Mouse (Mus musculus) thymus, postnatal 25 days (tissue): ENCODE measurements around the gene Muc16.
A peak's percentile ranks its signal among the peaks of the same experiment; 100 is the strongest.

ENCODE experiments used
- DNase-seq: peaks from one replicate; pipeline ENCODE4 v3.0.0; 2022

Gene Muc16

DNA sequence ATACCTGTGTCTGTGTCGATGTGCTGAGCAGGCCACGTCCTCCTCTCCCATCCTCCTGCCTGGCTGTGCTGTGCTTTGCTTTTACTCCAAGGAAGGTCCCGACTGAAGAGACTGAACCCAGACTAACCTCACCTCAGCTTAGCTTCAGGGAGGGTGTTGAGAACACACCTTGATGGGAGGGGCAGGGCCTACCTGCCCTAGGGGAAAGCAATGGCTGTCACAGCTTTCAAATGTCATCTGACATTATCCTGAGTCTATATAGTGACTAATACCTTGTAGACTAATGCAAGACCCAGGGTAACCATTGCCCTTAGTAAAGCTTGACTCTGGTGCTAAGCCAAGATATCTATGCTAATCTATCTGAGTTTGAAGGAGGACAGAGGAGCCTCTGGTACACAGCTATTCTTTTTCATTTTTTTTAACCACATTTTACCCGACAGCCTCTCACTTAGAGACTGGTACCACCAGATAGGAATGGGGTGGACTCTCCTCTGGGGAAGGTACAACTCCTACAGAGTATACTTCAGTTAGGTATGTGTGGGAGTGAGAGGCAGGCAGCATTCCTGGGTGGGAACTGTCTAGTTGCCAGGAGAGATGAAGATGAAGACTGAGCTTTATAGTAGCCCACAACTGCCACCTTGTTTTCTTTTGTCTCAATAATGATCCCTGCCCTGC lies at the start of gene Muc16:
Muc16 (minus strand) TSS at position 51 of the 675 bp plus-strand sequence.
- no peak for DNase-seq

GRCm38 (mm10) chr9:18722712-18723099 lies 48.4 kb upstream of the Muc16 start:
- no peak for DNase-seq

GRCm38 (mm10) chr9:18721931-18722711 lies 47.8 kb upstream of the Muc16 start:
- no peak for DNase-seq

DNA sequence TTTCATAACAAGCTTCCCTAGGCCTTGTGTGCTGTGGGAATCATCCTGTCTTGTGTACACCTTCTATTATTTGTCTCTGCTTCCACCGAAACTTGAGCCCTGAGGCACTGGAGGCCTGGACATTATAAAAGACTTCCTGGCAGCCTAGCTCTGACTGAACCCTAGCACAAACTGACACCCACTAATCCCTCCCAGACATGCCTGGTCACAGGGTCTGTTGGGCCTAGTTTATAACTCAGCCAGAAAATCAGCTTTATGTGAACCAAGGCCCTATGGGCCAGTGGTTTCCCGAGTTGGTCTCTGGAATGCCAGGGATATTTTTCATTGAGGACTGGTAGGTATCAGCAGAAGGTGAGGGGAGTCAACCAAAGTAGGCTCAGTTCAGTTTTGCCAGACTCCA lies 46.7 kb upstream of the Muc16 start:
- no peak for DNase-seq

- no peak for DNase-seq
Observed at GRCm38 (mm10) chr9:18705628-18706027, 31.3 kb upstream of the Muc16 start.

DNA sequence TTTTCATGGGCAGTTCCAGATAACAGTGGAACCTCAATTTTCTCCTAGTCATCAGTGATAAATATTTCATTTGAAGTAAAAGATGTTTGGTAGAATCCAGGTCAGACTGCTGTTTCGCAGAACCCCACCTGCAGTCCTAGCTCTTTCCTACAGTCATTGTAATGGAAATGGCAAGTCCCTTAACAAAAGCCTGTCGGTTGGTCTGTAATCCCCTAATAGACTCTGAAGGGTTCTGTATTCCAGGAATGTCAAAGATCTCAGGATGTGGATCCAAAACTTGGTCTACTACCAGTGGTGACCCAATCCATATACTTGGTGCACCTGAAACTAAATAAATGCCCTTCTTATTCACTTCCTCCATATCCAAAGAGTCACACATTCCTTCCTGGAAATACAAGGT lies 76.0 kb downstream of the Muc16 start:
- DNase-seq = no peak

DNA sequence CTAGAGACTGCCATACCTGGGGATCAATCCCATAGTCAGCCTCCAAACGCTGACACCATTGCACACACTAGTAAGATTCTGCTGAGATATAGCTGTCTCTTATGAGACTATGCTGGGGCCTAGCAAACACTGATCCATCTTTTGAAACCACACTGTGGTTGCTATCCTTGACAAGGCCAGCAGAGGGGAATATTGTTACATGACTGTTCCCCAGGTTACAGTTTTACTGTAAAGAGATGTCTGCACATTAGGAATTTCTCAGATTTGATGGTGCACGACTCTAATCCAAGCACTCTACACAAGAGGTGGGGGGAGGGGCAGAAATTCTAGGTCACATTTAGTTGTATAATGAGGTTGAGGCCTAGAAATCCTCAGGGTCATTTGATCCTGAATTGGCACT lies 166.2 kb downstream of the Muc16 start:
- no peak for DNase-seq

DNA sequence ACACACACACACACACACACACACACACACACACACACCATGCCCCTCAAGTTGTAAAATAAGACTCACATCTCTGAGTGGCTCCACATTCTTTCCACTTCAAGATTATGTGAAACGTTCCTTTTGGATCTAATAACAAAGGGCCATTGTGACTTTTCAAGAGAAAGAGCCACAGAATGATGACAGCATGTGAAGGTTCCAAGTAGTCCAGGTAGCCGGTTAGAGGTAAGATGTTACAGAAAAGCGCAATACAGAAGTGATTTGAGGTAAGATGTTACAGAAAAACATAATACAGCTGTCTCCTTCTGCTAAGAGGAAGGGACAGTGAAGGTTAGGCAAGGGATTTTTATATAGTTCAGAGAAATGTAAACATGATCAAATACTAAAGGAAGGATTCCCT lies 196.2 kb downstream of the Muc16 start, which contains the start of the genes Zfp558 and Mbd3l1:
Zfp558 (minus strand) TSS at position 101 of the 400 bp plus-strand sequence.
Mbd3l1 (plus strand) TSS at position 192 of the 400 bp plus-strand sequence.
- DNase-seq = no peak

DNA sequence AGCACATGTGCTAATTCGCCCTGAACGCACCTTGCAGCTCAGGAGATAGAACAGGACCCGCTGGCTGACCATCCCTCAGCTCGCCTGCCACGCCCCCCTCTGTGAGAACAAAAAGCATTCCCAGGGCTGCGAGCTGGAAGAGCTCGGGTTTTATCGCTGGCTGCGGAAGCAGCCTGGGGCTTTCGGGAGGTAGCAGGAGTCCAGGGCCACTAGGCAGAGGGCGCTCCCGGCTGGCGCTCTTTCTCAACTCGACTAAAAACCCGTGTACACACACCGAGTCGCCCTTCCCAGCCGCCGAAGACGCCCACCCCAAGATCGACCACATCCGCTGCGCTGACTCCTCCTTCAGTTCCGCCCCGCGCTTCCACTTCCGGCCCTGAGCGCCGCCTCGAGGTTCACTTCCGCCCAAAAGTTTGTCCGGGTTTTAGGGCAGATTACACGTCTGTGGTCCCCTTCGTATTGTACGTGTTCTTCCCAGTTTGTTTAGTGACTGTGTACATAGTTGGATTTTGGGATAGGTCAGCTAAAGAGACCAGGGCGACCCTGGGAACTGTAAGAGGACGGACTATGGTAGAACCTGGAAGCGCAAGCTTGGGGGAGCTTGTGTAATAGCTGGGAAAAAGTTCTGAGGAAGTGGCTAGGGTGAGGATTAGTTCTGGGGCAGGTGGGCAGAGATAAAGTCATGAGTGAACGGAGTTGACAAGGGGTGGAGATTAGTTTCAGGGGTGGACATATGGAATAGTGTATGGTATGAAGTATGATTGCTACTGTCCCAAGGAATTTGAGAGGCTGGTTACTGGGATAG lies 200.8 kb downstream of the Muc16 start:
- peak; percentile 80 for DNase-seq

DNA sequence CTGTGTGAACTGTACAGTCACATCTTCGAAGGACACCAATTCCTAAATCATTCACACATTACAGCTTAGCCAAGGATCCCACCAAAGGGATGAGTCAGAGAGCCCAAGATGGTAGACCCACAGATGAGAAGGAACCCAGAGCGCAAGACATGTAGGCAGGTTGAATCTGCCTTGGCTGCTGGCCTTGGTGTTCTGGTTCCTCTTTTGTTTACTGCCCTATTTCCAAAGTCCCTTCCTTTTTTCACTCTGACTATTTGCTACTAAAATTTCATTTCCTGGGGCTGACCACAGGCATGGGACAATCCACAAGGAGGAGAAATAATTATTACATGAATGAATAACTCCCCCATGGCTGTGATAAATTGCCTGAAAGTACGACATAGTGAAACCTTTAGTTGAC lies 206.3 kb downstream of the Muc16 start:
- DNase-seq = no peak

GRCm38 (mm10) chr9:18467350-18467749 lies 207.0 kb downstream of the Muc16 start:
- DNase-seq = no peak

- no peak for DNase-seq
Observed at GRCm38 (mm10) chr9:18456520-18456919, 217.8 kb downstream of the Muc16 start.
